Mouse (Mus musculus): ENCODE data around the gene Plekhj1.

- no peak for TF ChIP-seq POLR2A (IDR thresholded peaks at IDR 0.05; ENCODE audit: extremely low read depth, insufficient read depth, low read length)
- TF ChIP-seq CTCF (IDR thresholded peaks at IDR 0.05; ENCODE audit: extremely low read depth, insufficient read depth, low read length), result peak; percentile 50
Measured at GRCm38 (mm10) chr10:80757717-80758116, 40.7 kb downstream of the Plekhj1 start.
